Mouse (Mus musculus) lung, adult 10 weeks (tissue): Measurements from ENCODE around the gene Erap1. TPM values are rescaled to one million over a fixed set of nuclear protein-coding genes. Genes with fewer than 3 reads are reported as not detected.

Experiments
- polyA plus RNA-seq: library from polyadenylated mRNA; stranded (reverse); fragments of 350-450 nt; fragmentation: Illumina TruSeq; extraction: RNeasy Lipid Tissue Mini Kit (QIAGEN cat#74804); gene quantifications from one replicate; pipeline ENCODE4 v1.2.3, GENCODE M21; 2014; ENCODE audit warnings: low read depth, low replicate concordance; ENCODE audit not compliant: insufficient read depth

Gene Erap1
- 15.3 TPM for polyA plus RNA-seq

GRCm38 (mm10) chr13:74638793-74639711 lies at the start of gene Erap1:
Gene Erap1 (plus strand): TSS chr13:74639568.

Other genes with a start within 250 kb of the Erap1 start
- 1.5 TPM for gene Zfp72, start 248.7 kb upstream of the Erap1 start, polyA plus RNA-seq
- 45.9 TPM for gene Ftl1-ps1, start 239.9 kb upstream of the Erap1 start, polyA plus RNA-seq
- 8.5 TPM for gene Zfp825, start 145.6 kb upstream of the Erap1 start, polyA plus RNA-seq
- gene Cast, start 169.2 kb downstream of the Erap1 start, polyA plus RNA-seq: 30.3 TPM